Mouse (Mus musculus): Measurements from ENCODE around the gene Apba2. TPM values are rescaled to one million over a fixed set of nuclear protein-coding genes. Genes with fewer than 3 reads are reported as not detected.

Gene Apba2
- total and polyA plus RNA-seq, 3 experiments = 0.11 TPM; not detected in 2

GRCm38 (mm10) chr7:64586571-64586970 is 85.1 kb downstream of the Apba2 start:
- ATAC-seq (ENCODE audit: extremely low read depth, insufficient number of reproducible peaks, low FRiP score, poor library complexity, severe bottlenecking) = no peak
- Histone ChIP-seq H3K36me3 (replicated peaks) (no peaks in the 10 kb centered on the region), H3K9me3 (replicated peaks) (peaks cover 34% of the 10 kb centered on the region), H3K4me1 (ENCODE audit: insufficient read depth, low read depth, low read length) (no peaks in the 10 kb centered on the region), H3K4me3 (ENCODE audit: low read depth, low read length) (no peak overlapping the region), H3K27me3 (ENCODE audit: insufficient read depth, low read length) (no peaks in the 10 kb centered on the region)
- no peak for TF ChIP-seq GATA1 (IDR thresholded peaks at IDR 0.05; ENCODE audit: borderline replicate concordance, low read length)
- TF ChIP-seq POLR2AphosphoS5 (IDR thresholded peaks at IDR 0.05; ENCODE audit: insufficient replicate concordance, low read depth, low read length) = no peak
- no peak for DNase-seq (ENCODE audit: low spot score)

GRCm38 (mm10) chr7:64588636-64589389 is 87.3 kb downstream of the Apba2 start:
- H3K36me3 ChIP-seq (replicated peaks) = no peaks in the 10 kb centered on the region
- no peaks in the 10 kb centered on the region for H3K27me3 ChIP-seq (ENCODE audit: insufficient read depth, low read length)
- DNase-seq (ENCODE audit: low spot score) = no peak
- no peaks in the 10 kb centered on the region for H3K4me1 ChIP-seq (ENCODE audit: insufficient read depth, low read depth, low read length)
- H3K9me3 ChIP-seq (replicated peaks) = peaks cover 23% of the 10 kb centered on the region
- no peak for TF ChIP-seq GATA2 (IDR thresholded peaks at IDR 0.05; ENCODE audit: borderline replicate concordance, low read depth, low read length)
- TF ChIP-seq TAL1 (conservative IDR thresholded peaks at IDR 0.05; ENCODE audit: low read depth, low read length) = no peak
- TF ChIP-seq CTCF (IDR thresholded peaks at IDR 0.05; ENCODE audit: low read depth, low read length) = no peak
- no peak for TF ChIP-seq POLR2AphosphoS5 (IDR thresholded peaks at IDR 0.05; ENCODE audit: insufficient replicate concordance, low read depth, low read length)
- no peak for TF ChIP-seq GATA1 (IDR thresholded peaks at IDR 0.05; ENCODE audit: borderline replicate concordance, low read length)
- H3K4me3 ChIP-seq (ENCODE audit: low read depth, low read length) = no peak overlapping the region
- no peak for ATAC-seq (ENCODE audit: extremely low read depth, insufficient number of reproducible peaks, low FRiP score, poor library complexity, severe bottlenecking)

DNA sequence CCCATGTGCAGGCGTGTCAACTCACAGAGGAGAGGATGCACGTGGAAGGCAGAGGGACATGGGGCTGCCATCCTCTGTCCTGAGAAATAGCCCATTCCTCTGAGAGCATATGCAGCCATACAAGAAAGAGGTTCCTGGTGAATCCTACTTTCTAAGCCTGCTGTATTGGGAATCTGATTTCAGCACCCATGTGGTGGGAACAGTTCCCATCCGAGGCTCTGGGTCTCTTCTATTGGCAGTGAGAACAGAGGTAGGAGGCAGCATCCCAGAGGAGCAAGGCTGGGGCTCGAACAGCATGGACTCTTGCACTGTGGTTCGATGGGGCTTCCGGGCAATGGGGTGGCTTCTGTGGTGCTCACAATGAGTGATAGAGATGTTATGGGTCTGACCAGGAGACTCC is 93.8 kb downstream of the Apba2 start:
- DNase-seq (ENCODE audit: low spot score) (no peak), ATAC-seq (ENCODE audit: extremely low read depth, insufficient number of reproducible peaks, low FRiP score, poor library complexity, severe bottlenecking) (no peak)
- TF ChIP-seq POLR2AphosphoS5 (IDR thresholded peaks at IDR 0.05; ENCODE audit: insufficient replicate concordance, low read depth, low read length) (no peak), TAL1 (conservative IDR thresholded peaks at IDR 0.05; ENCODE audit: low read depth, low read length) (no peak), CTCF (IDR thresholded peaks at IDR 0.05; ENCODE audit: low read depth, low read length) (no peak), GATA2 (IDR thresholded peaks at IDR 0.05; ENCODE audit: borderline replicate concordance, low read depth, low read length) (no peak), GATA1 (IDR thresholded peaks at IDR 0.05; ENCODE audit: borderline replicate concordance, low read length) (no peak)
- Histone ChIP-seq H3K4me1 (ENCODE audit: insufficient read depth, low read depth, low read length) (no peaks in the 10 kb centered on the region), H3K9me3 (replicated peaks) (peaks cover 43% of the 10 kb centered on the region), H3K36me3 (replicated peaks) (no peaks in the 10 kb centered on the region), H3K4me3 (ENCODE audit: low read depth, low read length) (no peak overlapping the region), H3K27me3 (ENCODE audit: insufficient read depth, low read length) (no peaks in the 10 kb centered on the region)

DNA sequence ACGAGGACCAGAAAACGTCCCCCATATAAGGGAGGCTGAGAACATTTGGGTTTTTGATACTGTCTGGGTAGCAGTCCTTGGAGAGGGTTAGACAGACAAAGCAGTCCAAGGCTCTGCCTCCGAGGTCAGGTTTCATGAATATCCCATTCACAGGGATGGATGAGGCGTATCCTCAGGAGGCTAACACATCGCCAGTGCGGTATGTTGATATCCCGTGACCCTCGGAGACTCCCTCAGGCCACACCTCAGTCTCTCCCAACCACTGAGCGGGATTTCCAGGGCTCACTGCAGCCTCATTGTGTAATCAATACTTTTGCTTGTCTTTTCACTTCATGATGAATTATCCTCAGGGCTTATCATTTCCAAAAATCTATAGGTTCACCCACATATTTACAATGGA is 95.1 kb downstream of the Apba2 start:
- ATAC-seq (ENCODE audit: extremely low read depth, insufficient number of reproducible peaks, low FRiP score, poor library complexity, severe bottlenecking) (no peak), DNase-seq (ENCODE audit: low spot score) (no peak)
- Histone ChIP-seq H3K36me3 (replicated peaks) (no peaks in the 10 kb centered on the region), H3K27me3 (ENCODE audit: insufficient read depth, low read length) (no peaks in the 10 kb centered on the region), H3K4me1 (ENCODE audit: insufficient read depth, low read depth, low read length) (no peaks in the 10 kb centered on the region), H3K4me3 (ENCODE audit: low read depth, low read length) (no peak overlapping the region), H3K9me3 (replicated peaks) (peaks cover 41% of the 10 kb centered on the region)
- TF ChIP-seq CTCF (IDR thresholded peaks at IDR 0.05; ENCODE audit: low read depth, low read length) (no peak), TAL1 (conservative IDR thresholded peaks at IDR 0.05; ENCODE audit: low read depth, low read length) (no peak), GATA2 (IDR thresholded peaks at IDR 0.05; ENCODE audit: borderline replicate concordance, low read depth, low read length) (no peak), POLR2AphosphoS5 (IDR thresholded peaks at IDR 0.05; ENCODE audit: insufficient replicate concordance, low read depth, low read length) (no peak), GATA1 (IDR thresholded peaks at IDR 0.05; ENCODE audit: borderline replicate concordance, low read length) (no peak)

DNA sequence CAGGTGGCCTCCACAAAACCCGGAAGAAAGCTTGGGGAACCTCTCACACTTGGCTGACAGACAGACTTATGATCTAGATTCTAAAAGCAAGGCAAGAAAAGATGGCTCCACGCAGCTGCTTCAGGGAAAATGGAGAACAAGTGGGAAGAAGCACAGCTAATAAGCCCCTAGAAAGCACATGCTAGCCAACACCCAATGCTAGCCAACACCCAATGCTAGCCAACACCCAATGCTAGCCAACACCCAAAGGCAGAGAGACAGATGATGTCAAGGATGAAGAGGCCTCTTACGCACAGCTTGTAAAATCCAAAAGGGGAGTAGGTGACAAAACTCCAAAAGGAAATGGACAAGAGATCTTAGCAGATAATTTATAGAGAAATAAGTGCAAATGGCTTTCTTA is 108.4 kb downstream of the Apba2 start:
- Histone ChIP-seq H3K4me1 (ENCODE audit: insufficient read depth, low read depth, low read length) (no peaks in the 10 kb centered on the region), H3K36me3 (replicated peaks) (no peaks in the 10 kb centered on the region), H3K9me3 (replicated peaks) (peaks cover 8% of the 10 kb centered on the region; the same call in 1 of the 2 replicates), H3K4me3 (ENCODE audit: low read depth, low read length) (no peak overlapping the region), H3K27me3 (ENCODE audit: insufficient read depth, low read length) (no peaks in the 10 kb centered on the region)
- TF ChIP-seq TAL1 (conservative IDR thresholded peaks at IDR 0.05; ENCODE audit: low read depth, low read length) (no peak), GATA1 (IDR thresholded peaks at IDR 0.05; ENCODE audit: borderline replicate concordance, low read length) (no peak), POLR2AphosphoS5 (IDR thresholded peaks at IDR 0.05; ENCODE audit: insufficient replicate concordance, low read depth, low read length) (no peak), GATA2 (IDR thresholded peaks at IDR 0.05; ENCODE audit: borderline replicate concordance, low read depth, low read length) (no peak), CTCF (IDR thresholded peaks at IDR 0.05; ENCODE audit: low read depth, low read length) (no peak)
- DNase-seq (ENCODE audit: low spot score) (no peak), ATAC-seq (ENCODE audit: extremely low read depth, insufficient number of reproducible peaks, low FRiP score, poor library complexity, severe bottlenecking) (no peak)

DNA sequence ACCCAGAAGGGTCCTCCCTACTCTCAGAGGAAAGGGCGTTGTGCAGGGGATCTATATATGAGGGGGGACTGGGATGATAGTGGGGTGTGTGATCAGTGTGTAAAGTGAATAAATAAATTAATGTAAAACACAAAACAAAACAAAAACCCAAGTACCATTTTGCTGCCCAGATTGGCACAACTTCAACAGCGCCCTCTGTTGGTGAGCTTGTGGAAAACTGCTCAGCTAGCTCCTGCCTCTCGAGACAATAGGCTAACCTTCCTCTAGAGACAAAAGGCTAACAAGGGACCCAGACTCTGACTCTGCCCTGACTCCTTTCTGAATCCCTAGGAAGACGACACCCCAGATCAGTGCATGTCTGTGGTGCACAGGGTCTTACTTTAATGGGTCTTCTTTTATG is 109.4 kb downstream of the Apba2 start:
- DNase-seq (ENCODE audit: low spot score) = no peak
- H3K27me3 ChIP-seq (ENCODE audit: insufficient read depth, low read length) = no peaks in the 10 kb centered on the region

More for the DNA sequence above, 109.4 kb downstream of the Apba2 start:
- H3K9me3 ChIP-seq (replicated peaks) = peaks cover 8% of the 10 kb centered on the region; the same call in 1 of the 2 replicates
- ATAC-seq (ENCODE audit: extremely low read depth, insufficient number of reproducible peaks, low FRiP score, poor library complexity, severe bottlenecking) = no peak
- no peaks in the 10 kb centered on the region for H3K36me3 ChIP-seq (replicated peaks)
- no peaks in the 10 kb centered on the region for H3K4me1 ChIP-seq (ENCODE audit: insufficient read depth, low read depth, low read length)
- TF ChIP-seq GATA2 (IDR thresholded peaks at IDR 0.05; ENCODE audit: borderline replicate concordance, low read depth, low read length) (no peak), TAL1 (conservative IDR thresholded peaks at IDR 0.05; ENCODE audit: low read depth, low read length) (no peak), GATA1 (IDR thresholded peaks at IDR 0.05; ENCODE audit: borderline replicate concordance, low read length) (no peak), POLR2AphosphoS5 (IDR thresholded peaks at IDR 0.05; ENCODE audit: insufficient replicate concordance, low read depth, low read length) (no peak)
- H3K4me3 ChIP-seq (ENCODE audit: low read depth, low read length) = no peak overlapping the region

Data from G1E (cell line).